Mouse (Mus musculus) cerebellum, adult 2 months (tissue): ENCODE results near the gene Ddx56. TPM values are rescaled to one million over a fixed set of nuclear protein-coding genes. Genes with fewer than 3 reads are reported as not detected.

ENCODE experiments used
- DNase-seq, 2 experiments: peaks; one replicate each; pipeline ENCODE4 v3.0.0; 2021
- H3K27ac ChIP-seq: fragments of 200-500 bp; 2 replicates; pipeline ENCODE4 v1.5.1; 2012; ENCODE audit warnings: low read length, control low read depth, inconsistent platforms; ENCODE audit not compliant: insufficient read depth
- H3K27me3 ChIP-seq: fragments of 200-500 bp; 2 replicates; pipeline ENCODE4 v1.6.1; 2012; ENCODE audit warnings: inconsistent platforms, mild to moderate bottlenecking, low read length, moderate library complexity; ENCODE audit not compliant: control insufficient read depth, insufficient read depth
- H3K4me1 ChIP-seq: fragments of 200-500 bp; 2 replicates; pipeline ENCODE4 v1.6.1; 2011; ENCODE audit warnings: low read length; ENCODE audit not compliant: control insufficient read depth, insufficient read depth
- H3K4me3 ChIP-seq: fragments of 200-500 bp; replicated peaks from 2 replicates; pipeline ENCODE3; 2011; ENCODE audit warnings: mild to moderate bottlenecking, low read depth, low read length, control low read depth; ENCODE audit not compliant: insufficient read depth
- CTCF ChIP-seq: fragments of 200-500 bp; IDR thresholded peaks from 2 replicates; pipeline ENCODE4 v1.5.1; 2011; ENCODE audit warnings: low read depth, mild to moderate bottlenecking, control low read depth, low read length, moderate library complexity, borderline replicate concordance; ENCODE audit not compliant: insufficient read depth
- POLR2A ChIP-seq: fragments of 200-500 bp; IDR thresholded peaks from 2 replicates; pipeline ENCODE4 v1.6.1; 2011; ENCODE audit warnings: low read length, control low read depth, borderline replicate concordance; ENCODE audit not compliant: insufficient read depth
- WGBS: fragments of 180-500 bp; shearing (Covaris S2); methylation state at CpG from one replicate; pipeline ENCODE4 v1.1.7; 2018; 5-methylcytosine and 5-hydroxymethylcytosine counted together
- polyA plus RNA-seq: library from polyadenylated mRNA; depleted of rRNA; stranded (reverse); fragments of >200 nt; gene quantifications from 2 replicates; pipeline ENCODE4 v1.2.3, GENCODE M21; 2012

Gene Ddx56
- polyA plus RNA-seq, 1 experiment = 48.5 TPM

GRCm38 (mm10) chr11:6294632-6295031, 27.1 kb upstream of the Ddx56 start:
- Histone ChIP-seq H3K27me3 (no peaks in the 10 kb centered on the region), H3K27ac (no peak overlapping the region), H3K4me1 (peaks cover 2% of the 10 kb centered on the region; the same call in 1 of the 2 replicates), H3K4me3 (no peak overlapping the region)
- DNase-seq = no peak
- 96% methylated on average over 4 of the region's 4 CpGs for WGBS
- no peak for TF ChIP-seq POLR2A
- no peak for TF ChIP-seq CTCF

- Histone ChIP-seq H3K27ac (no peak overlapping the region), H3K4me1 (peaks cover 2% of the 10 kb centered on the region; the same call in 1 of the 2 replicates)
- WGBS = 92% methylated on average over 2 of the region's 2 CpGs
Measured at GRCm38 (mm10) chr11:6293601-6294000, 26.0 kb upstream of the Ddx56 start.

GRCm38 (mm10) chr11:6292988-6293349, 25.4 kb upstream of the Ddx56 start:
- Histone ChIP-seq H3K4me3 (peak overlapping the region; percentile 89), H3K4me1 (peaks cover 2% of the 10 kb centered on the region; the same call in 1 of the 2 replicates), H3K27me3 (no peaks in the 10 kb centered on the region), H3K27ac (0 out of 2 replicates have a peak overlapping the region, but pooled peaks have one; percentile 82)
- TF ChIP-seq CTCF (no peak), POLR2A (no peak)
- WGBS = 89% methylated on average over 4 of the region's 4 CpGs
- DNase-seq = no peak

More at GRCm38 (mm10) chr11:6293601-6294000, 26.0 kb upstream of the Ddx56 start:
- no peak for TF ChIP-seq CTCF
- no peak for TF ChIP-seq POLR2A
- DNase-seq = no peak
- H3K27me3 ChIP-seq = no peaks in the 10 kb centered on the region
- no peak overlapping the region for H3K4me3 ChIP-seq

GRCm38 (mm10) chr11:6292116-6292987, 24.8 kb upstream of the Ddx56 start:
- Histone ChIP-seq H3K27ac (peak overlapping the region; percentile 82), H3K27me3 (no peaks in the 10 kb centered on the region), H3K4me1 (peaks cover 2% of the 10 kb centered on the region; the same call in 1 of the 2 replicates), H3K4me3 (peak overlapping the region; percentile 89)
- peak in 1 of 2 experiments; percentile 84 for DNase-seq
- WGBS = 14% methylated on average over 33 of the region's 33 CpGs
- TF ChIP-seq POLR2A (peak; percentile 35; the same call in 1 of the 2 replicates), CTCF (no peak; the same call in 1 of the 2 replicates)

- TF ChIP-seq POLR2A = peak; percentile 89; the same call in 1 of the 2 replicates
- TF ChIP-seq CTCF = no peak
- Histone ChIP-seq H3K27ac (peak within 1 kb of the TSS; percentile 82), H3K4me1 (peaks cover 2% of the 10 kb centered on the region; the same call in 1 of the 2 replicates), H3K27me3 (no peaks in the 10 kb centered on the region), H3K4me3 (peak within 1 kb of the TSS; percentile 89)
- peak; percentile 99 to 100 for DNase-seq
- under 1% methylated on average over 77 of the region's 77 CpGs for WGBS
Measured at GRCm38 (mm10) chr11:6291401-6292115, 24.0 kb upstream of the Ddx56 start, which contains the start of gene Ogdh. TSS of gene Ogdh (plus strand) at chr11:6291633.

GRCm38 (mm10) chr11:6290883-6291282, 23.3 kb upstream of the Ddx56 start:
- DNase-seq = peak in 1 of 2 experiments; percentile 31
- 30% methylated on average over 3 of the region's 3 CpGs for WGBS
- peak overlapping the region; percentile 89 for H3K4me3 ChIP-seq
- TF ChIP-seq POLR2A (no peak), CTCF (no peak)
- peaks cover 2% of the 10 kb centered on the region; the same call in 1 of the 2 replicates for H3K4me1 ChIP-seq
- H3K27me3 ChIP-seq = no peaks in the 10 kb centered on the region
- no peak overlapping the region for H3K27ac ChIP-seq

- Histone ChIP-seq H3K4me1 (peaks cover 2% of the 10 kb centered on the region; the same call in 1 of the 2 replicates), H3K27ac (no peak overlapping the region), H3K27me3 (no peaks in the 10 kb centered on the region), H3K4me3 (no peak overlapping the region)
- DNase-seq = no peak
- TF ChIP-seq POLR2A = no peak
- TF ChIP-seq CTCF = no peak
- WGBS = over 99% methylated on average over 3 of the region's 3 CpGs
Measured at GRCm38 (mm10) chr11:6290138-6290537, 22.6 kb upstream of the Ddx56 start.

GRCm38 (mm10) chr11:6282940-6283339, 15.4 kb upstream of the Ddx56 start:
- no peak for DNase-seq
- Histone ChIP-seq H3K4me1 (no peaks in the 10 kb centered on the region), H3K27me3 (no peaks in the 10 kb centered on the region), H3K4me3 (no peak overlapping the region), H3K27ac (no peak overlapping the region)
- WGBS = 32% methylated on average over 3 of the region's 3 CpGs
- TF ChIP-seq POLR2A (no peak), CTCF (no peak)
